Mouse (Mus musculus) forebrain, embryonic 12.5 days (tissue): ENCODE measurements around the gene Dcaf6. TPM values are rescaled to one million over a fixed set of nuclear protein-coding genes. Genes with fewer than 3 reads are reported as not detected.
A peak's percentile ranks its signal among the peaks of the same experiment; 100 is the strongest.

Source experiments
- ATAC-seq: fragments of 200-750 bp; cut with Nextera tagmentation; 2 replicates; pipeline ENCODE4 v1.8.0; 2017; ENCODE audit warnings: moderate TSS enrichment; ENCODE audit not compliant: low FRiP score
- H3K27ac ChIP-seq: fragments of 300-500 bp; sonication (generic); 2 replicates; pipeline ENCODE4 v1.5.1; 2016; ENCODE audit warnings: mild to moderate bottlenecking
- H3K27me3 ChIP-seq: fragments of 300-500 bp; sonication (generic); 2 replicates; pipeline ENCODE4 v1.6.1; 2016; ENCODE audit warnings: mild to moderate bottlenecking
- H3K36me3 ChIP-seq: fragments of 300-500 bp; sonication (generic); replicated peaks from 2 replicates; pipeline ENCODE4 v1.6.1; 2016; ENCODE audit warnings: mild to moderate bottlenecking
- H3K4me1 ChIP-seq: fragments of 300-500 bp; sonication (generic); 2 replicates; pipeline ENCODE4 v1.6.1; 2016
- H3K4me2 ChIP-seq: fragments of 300-500 bp; sonication (generic); 2 replicates; pipeline ENCODE4 v1.6.1; 2016; ENCODE audit warnings: mild to moderate bottlenecking, moderate library complexity
- H3K4me3 ChIP-seq: fragments of 300-500 bp; sonication (generic); replicated peaks from 2 replicates; pipeline ENCODE4 v1.5.1; 2016; ENCODE audit warnings: mild to moderate bottlenecking
- H3K9ac ChIP-seq: fragments of 300-500 bp; sonication (generic); 2 replicates; pipeline ENCODE4 v1.6.1; 2016; ENCODE audit warnings: mild to moderate bottlenecking
- H3K9me3 ChIP-seq: fragments of 300-500 bp; sonication (generic); 2 replicates; pipeline ENCODE4 v1.6.1; 2016
- WGBS: fragments of 180-500 bp; shearing (Covaris S2); methylation state at CpG from one replicate; pipeline ENCODE4 v1.1.7; 2016; 5-methylcytosine and 5-hydroxymethylcytosine counted together
- polyA plus RNA-seq: library from polyadenylated mRNA; unstranded; fragments of >200 nt; fragmentation: Nextera tagmentation; extraction: Ambion mirVana; gene quantifications from 2 replicates; pipeline ENCODE4 v1.2.1, GENCODE M21; 2016

Gene Dcaf6
- polyA plus RNA-seq, 1 experiment from 2014 or later, result 9.9 TPM

GRCm38 (mm10) chr1:165394836-165395235, 65.4 kb downstream of the Dcaf6 start:
- no peak overlapping the region for H3K4me2 ChIP-seq
- H3K36me3 ChIP-seq, result no peaks in the 10 kb centered on the region
- H3K27ac ChIP-seq, result no peak overlapping the region
- WGBS, result 89% methylated on average over 3 of the region's 3 CpGs
- no peak overlapping the region for H3K9ac ChIP-seq
- no peak for ATAC-seq
- no peak overlapping the region for H3K4me3 ChIP-seq
- H3K27me3 ChIP-seq, result no peaks in the 10 kb centered on the region
- H3K4me1 ChIP-seq, result no peaks in the 10 kb centered on the region
- H3K9me3 ChIP-seq, result no peaks in the 10 kb centered on the region

GRCm38 (mm10) chr1:165393033-165393432, 67.2 kb downstream of the Dcaf6 start:
- ATAC-seq, result no peak
- no peaks in the 10 kb centered on the region for H3K9me3 ChIP-seq
- H3K4me1 ChIP-seq, result no peaks in the 10 kb centered on the region
- H3K27ac ChIP-seq, result no peak overlapping the region
- H3K4me3 ChIP-seq, result no peak overlapping the region
- H3K36me3 ChIP-seq, result no peaks in the 10 kb centered on the region
- H3K4me2 ChIP-seq, result no peak overlapping the region
- H3K9ac ChIP-seq, result no peak overlapping the region
- WGBS, result 81% methylated on average over 1 of the region's 1 CpGs
- H3K27me3 ChIP-seq, result no peaks in the 10 kb centered on the region

- WGBS, result 81% methylated on average over 5 of the region's 5 CpGs
- H3K27ac ChIP-seq, result no peak overlapping the region
- no peak overlapping the region for H3K9ac ChIP-seq
- no peak overlapping the region for H3K4me2 ChIP-seq
- no peak for ATAC-seq
- H3K4me1 ChIP-seq, result no peaks in the 10 kb centered on the region
- H3K27me3 ChIP-seq, result no peaks in the 10 kb centered on the region
- H3K36me3 ChIP-seq, result peaks cover 3% of the 10 kb centered on the region; the same call in 1 of the 2 replicates
- no peak overlapping the region for H3K4me3 ChIP-seq
- H3K9me3 ChIP-seq, result no peaks in the 10 kb centered on the region
These were observed 71.6 kb downstream of the Dcaf6 start for GRCm38 (mm10) chr1:165388716-165389115.

- peaks cover 3% of the 10 kb centered on the region; the same call in 1 of the 2 replicates for H3K36me3 ChIP-seq
- H3K27ac ChIP-seq, result no peak overlapping the region
- H3K9me3 ChIP-seq, result no peaks in the 10 kb centered on the region
- no peak overlapping the region for H3K4me3 ChIP-seq
- no peak for ATAC-seq
- H3K9ac ChIP-seq, result no peak overlapping the region
- no peaks in the 10 kb centered on the region for H3K27me3 ChIP-seq
- no peak overlapping the region for H3K4me2 ChIP-seq
- no peaks in the 10 kb centered on the region for H3K4me1 ChIP-seq
- 86% methylated on average over 9 of the region's 9 CpGs for WGBS
These were observed 73.8 kb downstream of the Dcaf6 start for GRCm38 (mm10) chr1:165386525-165386923.

- H3K9ac ChIP-seq, result no peak overlapping the region
- 93% methylated on average over 14 of the region's 14 CpGs for WGBS
These were observed 74.3 kb downstream of the Dcaf6 start for GRCm38 (mm10) chr1:165385810-165386524.

GRCm38 (mm10) chr1:165373839-165374238, 86.4 kb downstream of the Dcaf6 start:
- Histone ChIP-seq H3K4me2 (no peak overlapping the region), H3K27ac (no peak overlapping the region), H3K9me3 (no peaks in the 10 kb centered on the region), H3K4me1 (no peaks in the 10 kb centered on the region), H3K4me3 (no peak overlapping the region), H3K27me3 (no peaks in the 10 kb centered on the region), H3K9ac (no peak overlapping the region), H3K36me3 (no peaks in the 10 kb centered on the region)
- ATAC-seq, result no peak
- WGBS, result 59% methylated on average over 9 of the region's 9 CpGs

More at GRCm38 (mm10) chr1:165385810-165386524, 74.3 kb downstream of the Dcaf6 start:
- no peak for ATAC-seq
- Histone ChIP-seq H3K36me3 (peaks cover 3% of the 10 kb centered on the region; the same call in 1 of the 2 replicates), H3K27me3 (no peaks in the 10 kb centered on the region), H3K4me1 (no peaks in the 10 kb centered on the region), H3K4me2 (no peak overlapping the region), H3K27ac (no peak overlapping the region), H3K4me3 (no peak overlapping the region), H3K9me3 (no peaks in the 10 kb centered on the region)

GRCm38 (mm10) chr1:165370990-165371389, 89.3 kb downstream of the Dcaf6 start:
- Histone ChIP-seq H3K27ac (no peak overlapping the region), H3K4me2 (no peak overlapping the region), H3K36me3 (no peaks in the 10 kb centered on the region), H3K9me3 (no peaks in the 10 kb centered on the region), H3K27me3 (no peaks in the 10 kb centered on the region), H3K4me1 (no peaks in the 10 kb centered on the region), H3K9ac (no peak overlapping the region), H3K4me3 (no peak overlapping the region)
- no peak for ATAC-seq
- WGBS, result 96% methylated on average over 4 of the region's 4 CpGs

- 87% methylated on average over 3 of the region's 3 CpGs for WGBS
- Histone ChIP-seq H3K4me3 (no peak overlapping the region), H3K9ac (no peak overlapping the region), H3K36me3 (no peaks in the 10 kb centered on the region), H3K27ac (no peak overlapping the region), H3K9me3 (no peaks in the 10 kb centered on the region), H3K27me3 (no peaks in the 10 kb centered on the region), H3K4me1 (no peaks in the 10 kb centered on the region), H3K4me2 (no peak overlapping the region)
- no peak for ATAC-seq
These were observed 95.2 kb downstream of the Dcaf6 start for GRCm38 (mm10) chr1:165365057-165365456.

- no peak overlapping the region for H3K27ac ChIP-seq
- no peak for ATAC-seq
- no peak overlapping the region for H3K4me3 ChIP-seq
- 90% methylated on average over 2 of the region's 2 CpGs for WGBS
- no peaks in the 10 kb centered on the region for H3K9me3 ChIP-seq
- no peaks in the 10 kb centered on the region for H3K27me3 ChIP-seq
- no peaks in the 10 kb centered on the region for H3K36me3 ChIP-seq
- H3K4me2 ChIP-seq, result no peak overlapping the region
- H3K9ac ChIP-seq, result no peak overlapping the region
- H3K4me1 ChIP-seq, result no peaks in the 10 kb centered on the region
These were observed 97.0 kb downstream of the Dcaf6 start for GRCm38 (mm10) chr1:165363271-165363670.

GRCm38 (mm10) chr1:165356347-165356746, 103.9 kb downstream of the Dcaf6 start:
- Histone ChIP-seq H3K27ac (no peak overlapping the region), H3K36me3 (no peaks in the 10 kb centered on the region; the same call in 1 of the 2 replicates), H3K9me3 (no peaks in the 10 kb centered on the region), H3K4me2 (no peak overlapping the region), H3K9ac (no peak overlapping the region), H3K4me1 (no peaks in the 10 kb centered on the region), H3K27me3 (no peaks in the 10 kb centered on the region), H3K4me3 (no peak overlapping the region)
- no peak for ATAC-seq
- WGBS, result 82% methylated on average over 2 of the region's 2 CpGs

GRCm38 (mm10) chr1:165348627-165349026, 111.6 kb downstream of the Dcaf6 start:
- Histone ChIP-seq H3K4me2 (no peak overlapping the region), H3K27ac (no peak overlapping the region), H3K4me1 (peaks cover 3% of the 10 kb centered on the region), H3K9ac (no peak overlapping the region), H3K4me3 (no peak overlapping the region), H3K9me3 (no peaks in the 10 kb centered on the region), H3K36me3 (peaks cover 10% of the 10 kb centered on the region; the same call in 1 of the 2 replicates), H3K27me3 (no peaks in the 10 kb centered on the region)
- no peak for ATAC-seq

GRCm38 (mm10) chr1:165344453-165344852, 115.8 kb downstream of the Dcaf6 start:
- Histone ChIP-seq H3K27ac (0 out of 2 replicates have a peak overlapping the region, but pooled peaks have one; percentile 42), H3K4me1 (peaks cover 3% of the 10 kb centered on the region), H3K36me3 (no peaks in the 10 kb centered on the region), H3K4me2 (no peak overlapping the region), H3K4me3 (no peak overlapping the region), H3K27me3 (no peaks in the 10 kb centered on the region), H3K9ac (no peak overlapping the region), H3K9me3 (no peaks in the 10 kb centered on the region)
- 0 out of 2 replicates have a peak, but pooled peaks have one; percentile 55 for ATAC-seq
- WGBS, result 36% methylated on average over 4 of the region's 4 CpGs

- no peak overlapping the region for H3K4me2 ChIP-seq
- H3K36me3 ChIP-seq, result 0 out of 2 replicates have a peak, but pooled peaks cover 3% of the 10 kb centered on the region
- H3K4me3 ChIP-seq, result no peak overlapping the region
- 69% methylated on average over 7 of the region's 7 CpGs for WGBS
- no peak overlapping the region for H3K27ac ChIP-seq
- ATAC-seq, result no peak
- no peak overlapping the region for H3K9ac ChIP-seq
- peaks cover 3% of the 10 kb centered on the region for H3K4me1 ChIP-seq
- no peaks in the 10 kb centered on the region for H3K27me3 ChIP-seq
- no peaks in the 10 kb centered on the region for H3K9me3 ChIP-seq
These were observed 118.1 kb downstream of the Dcaf6 start for GRCm38 (mm10) chr1:165342126-165342525.
